Mouse (Mus musculus) hindbrain, embryonic 11.5 days (tissue): ENCODE results near the gene Dnaja4. TPM values are rescaled to one million over a fixed set of nuclear protein-coding genes. Genes with fewer than 3 reads are reported as not detected.
"Not testable (repeated sequence)": the region's sequence is repeated elsewhere in the genome, so short reads cannot be mapped to it uniquely, and the experiment has no call there.

Experiments used
- ATAC-seq: fragments of 200-750 bp; cut with Nextera tagmentation; 2 replicates; pipeline ENCODE4 v1.8.0; 2017; ENCODE audit warnings: mild to moderate bottlenecking, moderate TSS enrichment, moderate library complexity; ENCODE audit not compliant: low FRiP score
- DNase-seq: peaks from one replicate; pipeline ENCODE4 v3.0.0-alpha.2; 2015; ENCODE audit warnings: low spot score
- H3K27ac ChIP-seq: fragments of 300-500 bp; sonication (generic); 2 replicates; pipeline ENCODE4 v1.5.1; 2014; ENCODE audit warnings: mild to moderate bottlenecking, low read depth, low read length
- H3K27me3 ChIP-seq: fragments of 300-500 bp; sonication (generic); 2 replicates; pipeline ENCODE4 v1.6.1; 2014; ENCODE audit warnings: mild to moderate bottlenecking, low read length, moderate library complexity, mixed read lengths; ENCODE audit not compliant: control insufficient read depth, insufficient read depth
- H3K36me3 ChIP-seq: fragments of 300-500 bp; sonication (generic); 2 replicates; pipeline ENCODE4 v1.6.1; 2014; ENCODE audit warnings: mild to moderate bottlenecking, low read length, moderate library complexity, mixed read lengths; ENCODE audit not compliant: control insufficient read depth, insufficient read depth
- H3K4me1 ChIP-seq: fragments of 300-500 bp; sonication (generic); replicated peaks from 2 replicates; pipeline ENCODE4 v1.6.1; 2014; ENCODE audit warnings: low read length, mixed read lengths; ENCODE audit not compliant: control insufficient read depth, insufficient read depth
- H3K4me2 ChIP-seq: fragments of 300-500 bp; sonication (generic); replicated peaks from 2 replicates; pipeline ENCODE4 v1.6.1; 2014; ENCODE audit warnings: mild to moderate bottlenecking, low read depth, low read length
- H3K4me3 ChIP-seq: fragments of 300-500 bp; sonication (generic); 2 replicates; pipeline ENCODE4 v1.5.1; 2014; ENCODE audit warnings: low read depth, low read length
- H3K9ac ChIP-seq: fragments of 300-500 bp; sonication (generic); 2 replicates; pipeline ENCODE4 v1.6.1; 2014; ENCODE audit warnings: low read depth, low read length
- H3K9me3 ChIP-seq: fragments of 300-500 bp; sonication (generic); 2 replicates; pipeline ENCODE4 v1.6.1; 2016; ENCODE audit warnings: low read length; ENCODE audit not compliant: control insufficient read depth
- WGBS: fragments of 180-500 bp; shearing (Covaris S2); extraction: QIAGEN DNeasy Blood & Tissue Kit; methylation state at CpG from one replicate; pipeline ENCODE4 v1.1.7; 2014; 5-methylcytosine and 5-hydroxymethylcytosine counted together
- polyA plus RNA-seq: library from polyadenylated mRNA; unstranded; fragments of >200 nt; fragmentation: Nextera tagmentation; extraction: Ambion mirVana; gene quantifications from 2 replicates; pipeline ENCODE4 v1.2.1, GENCODE M21; 2014

Dnaja4 gene
- polyA plus RNA-seq, 1 experiment from 2014 or later, result 5.6 TPM

DNA sequence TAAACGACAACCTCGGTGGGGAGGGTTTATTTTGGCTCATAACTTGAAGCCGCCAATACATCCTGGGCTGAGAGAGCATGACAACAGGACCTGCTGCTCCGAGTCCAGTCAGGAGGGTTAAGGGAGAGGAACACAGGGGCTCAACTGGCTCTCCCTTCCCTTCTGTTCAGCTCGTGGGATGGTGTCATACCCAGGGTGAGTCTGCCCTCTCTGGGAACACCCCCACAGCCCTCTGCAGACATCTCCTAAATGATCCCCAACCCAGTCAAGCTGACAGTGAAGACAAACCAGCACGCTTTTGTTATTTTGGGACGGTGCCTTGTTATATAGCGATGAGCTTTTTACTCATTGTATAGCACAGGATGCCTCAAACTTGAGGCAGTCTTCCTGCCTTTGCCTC, 9.2 kb upstream of the Dnaja4 start:
- DNase-seq (no peak), ATAC-seq (no peak)
- H3K4me3 ChIP-seq, result no peak overlapping the region
- 0 out of 2 replicates have a peak, but pooled peaks cover 2% of the 10 kb centered on the region for H3K27me3 ChIP-seq
- H3K4me1 ChIP-seq, result no peaks in the 10 kb centered on the region
- WGBS, result 78% methylated on average over 8 of the region's 8 CpGs
- H3K9ac ChIP-seq, result no peak overlapping the region
- H3K4me2 ChIP-seq, result no peak overlapping the region
- no peaks in the 10 kb centered on the region for H3K9me3 ChIP-seq
- H3K27ac ChIP-seq, result no peak overlapping the region
- no peaks in the 10 kb centered on the region for H3K36me3 ChIP-seq

GRCm38 (mm10) chr9:54690697-54691096, 8.0 kb upstream of the Dnaja4 start:
- not testable (repeated sequence) for DNase-seq

GRCm38 (mm10) chr9:54691241-54691805, 7.3 kb upstream of the Dnaja4 start:
- ATAC-seq, H3K27ac ChIP-seq: not testable (repeated sequence)
- H3K9ac ChIP-seq, result peak overlapping the region; percentile 37; the same call in 1 of the 2 replicates

More at GRCm38 (mm10) chr9:54690697-54691096, 8.0 kb upstream of the Dnaja4 start:
- H3K36me3 ChIP-seq, H3K9me3 ChIP-seq, H3K27ac ChIP-seq, H3K9ac ChIP-seq, H3K27me3 ChIP-seq, H3K4me3 ChIP-seq, ATAC-seq, H3K4me1 ChIP-seq, H3K4me2 ChIP-seq: not testable (repeated sequence)
- WGBS, result 73% methylated on average over 2 of the region's 2 CpGs

GRCm38 (mm10) chr9:54699087-54699344, 343 bp downstream of the Dnaja4 start:
- Histone ChIP-seq H3K4me1 (no peaks in the 10 kb centered on the region), H3K27ac (no peak overlapping the region), H3K27me3 (peaks cover 27% of the 10 kb centered on the region), H3K9ac (peak overlapping the region; percentile 69), H3K4me2 (peak overlapping the region; percentile 94), H3K36me3 (no peaks in the 10 kb centered on the region), H3K4me3 (peak overlapping the region; percentile 63), H3K9me3 (no peaks in the 10 kb centered on the region)
- peak; percentile 54 for ATAC-seq
- WGBS, result 15% methylated on average over 16 of the region's 27 CpGs
- no peak for DNase-seq

More at GRCm38 (mm10) chr9:54691241-54691805, 7.3 kb upstream of the Dnaja4 start:
- WGBS, result 5% methylated on average over 30 of the region's 31 CpGs
- H3K27me3 ChIP-seq, H3K9me3 ChIP-seq, H3K36me3 ChIP-seq, H3K4me1 ChIP-seq: not testable (repeated sequence)
- H3K4me3 ChIP-seq, result peak overlapping the region; percentile 20
- DNase-seq, result peak; percentile 50
- peak overlapping the region; percentile 45 for H3K4me2 ChIP-seq

DNA sequence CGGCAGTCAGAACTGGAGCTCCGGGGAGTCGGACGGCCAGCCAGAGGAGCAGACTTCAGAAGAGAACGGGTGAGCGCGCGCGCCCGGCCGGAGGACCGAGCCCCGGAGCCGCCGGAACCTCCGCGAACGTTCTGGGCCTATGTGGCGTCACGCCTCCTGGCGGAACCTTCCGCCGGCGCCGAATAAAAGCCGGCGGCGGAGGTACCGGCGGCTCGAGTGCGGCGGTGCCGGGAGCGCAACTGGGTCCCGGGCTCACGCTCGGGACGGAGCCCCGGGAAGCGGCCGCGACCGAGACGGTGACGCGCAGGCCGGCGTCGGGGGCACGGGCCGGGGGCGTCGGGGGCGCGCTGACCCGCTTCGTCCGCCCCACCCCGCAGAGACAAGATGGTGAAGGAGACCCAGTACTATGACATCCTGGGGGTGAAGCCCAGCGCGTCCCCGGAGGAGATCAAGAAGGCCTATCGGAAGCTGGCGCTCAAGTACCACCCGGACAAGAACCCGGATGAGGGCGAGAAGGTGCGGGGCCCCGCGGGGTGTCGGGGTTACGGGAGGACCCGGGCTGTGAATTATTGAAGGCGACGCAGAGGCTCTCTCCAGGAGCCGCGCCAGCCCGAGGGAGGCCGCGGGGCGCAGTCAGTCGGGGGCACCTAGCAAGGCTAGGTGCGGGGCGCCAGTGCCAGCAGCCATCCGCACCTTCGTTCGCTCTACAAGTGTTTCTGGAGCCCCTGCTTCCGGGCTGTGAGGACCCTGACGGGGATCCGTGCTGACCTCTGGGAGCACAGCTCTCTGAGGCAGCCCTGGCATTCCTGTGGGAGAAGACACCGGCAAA, 886 bp downstream of the Dnaja4 start:
- no peaks in the 10 kb centered on the region for H3K9me3 ChIP-seq
- DNase-seq (peak; percentile 78), ATAC-seq (peak; percentile 67)
- peak overlapping the region; percentile 63 for H3K4me3 ChIP-seq
- H3K4me2 ChIP-seq, result peak overlapping the region; percentile 94
- H3K36me3 ChIP-seq, result no peaks in the 10 kb centered on the region
- 1% methylated on average over 81 of the region's 92 CpGs for WGBS
- H3K27me3 ChIP-seq, result peaks cover 27% of the 10 kb centered on the region
- H3K4me1 ChIP-seq, result no peaks in the 10 kb centered on the region
- H3K9ac ChIP-seq, result peak overlapping the region; percentile 69
- no peak overlapping the region for H3K27ac ChIP-seq

GRCm38 (mm10) chr9:54700174-54700475, 1.5 kb downstream of the Dnaja4 start:
- ATAC-seq (no peak), DNase-seq (no peak)
- Histone ChIP-seq H3K4me3 (peak overlapping the region; percentile 63), H3K27me3 (peaks cover 27% of the 10 kb centered on the region), H3K9ac (no peak overlapping the region; the same call in 1 of the 2 replicates), H3K27ac (no peak overlapping the region), H3K4me1 (no peaks in the 10 kb centered on the region), H3K36me3 (no peaks in the 10 kb centered on the region), H3K9me3 (no peaks in the 10 kb centered on the region), H3K4me2 (peak overlapping the region; percentile 94)
- 36% methylated on average over 9 of the region's 9 CpGs for WGBS

- DNase-seq (no peak), ATAC-seq (no peak)
- Histone ChIP-seq H3K4me2 (no peak overlapping the region), H3K4me1 (no peaks in the 10 kb centered on the region), H3K36me3 (no peaks in the 10 kb centered on the region), H3K27ac (no peak overlapping the region), H3K27me3 (peaks cover 27% of the 10 kb centered on the region), H3K9me3 (no peaks in the 10 kb centered on the region), H3K9ac (no peak overlapping the region), H3K4me3 (no peak overlapping the region)
- 77% methylated on average over 7 of the region's 7 CpGs for WGBS
Observed at GRCm38 (mm10) chr9:54700746-54701145, 2.1 kb downstream of the Dnaja4 start.

DNA sequence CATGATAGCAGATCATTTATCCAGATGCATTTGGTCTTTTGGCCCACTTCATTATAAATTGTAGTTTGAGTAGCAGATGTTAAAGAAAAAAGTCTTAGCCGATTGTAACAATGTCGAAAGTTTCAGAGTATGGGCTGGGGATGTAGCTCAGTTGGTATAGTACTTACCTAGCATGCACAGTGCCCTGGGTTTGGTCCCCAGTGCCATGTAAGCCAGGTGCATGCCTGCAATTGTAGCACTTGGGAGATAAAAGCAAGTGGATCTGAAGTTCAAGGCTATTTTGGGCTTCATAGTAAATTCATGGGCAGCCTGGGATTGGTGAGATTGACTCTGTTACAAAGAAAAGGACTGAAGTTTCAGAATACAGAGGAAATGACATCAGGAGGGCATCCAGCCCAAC, 3.9 kb downstream of the Dnaja4 start:
- no peak overlapping the region for H3K4me3 ChIP-seq
- DNase-seq, result no peak
- H3K27ac ChIP-seq, result no peak overlapping the region
- H3K4me2 ChIP-seq, result no peak overlapping the region
- H3K36me3 ChIP-seq, result no peaks in the 10 kb centered on the region
- no peak overlapping the region for H3K9ac ChIP-seq
- H3K27me3 ChIP-seq, result peaks cover 27% of the 10 kb centered on the region
- 66% methylated on average over 2 of the region's 2 CpGs for WGBS
- H3K4me1 ChIP-seq, result no peaks in the 10 kb centered on the region
- no peaks in the 10 kb centered on the region for H3K9me3 ChIP-seq
- no peak for ATAC-seq

DNA sequence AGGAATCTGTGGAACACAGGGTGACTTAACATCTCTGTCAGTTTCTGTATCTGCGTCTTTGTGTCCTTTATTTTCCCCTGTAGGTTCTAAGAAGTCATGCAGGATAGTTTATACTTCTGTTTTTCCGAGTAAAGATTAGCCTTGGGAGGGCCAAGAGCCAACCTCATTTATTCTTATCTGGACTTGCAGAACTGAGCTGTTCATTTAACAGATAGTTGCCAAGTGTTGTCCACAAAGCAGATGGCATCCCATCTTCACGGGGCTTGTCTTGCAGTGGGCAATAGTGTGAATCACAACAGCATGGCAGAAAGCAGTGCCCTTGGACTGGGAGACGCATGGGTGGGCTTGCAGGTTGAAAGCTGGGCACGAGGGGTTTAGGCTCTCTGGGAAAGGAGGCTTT, 5.7 kb downstream of the Dnaja4 start:
- ATAC-seq (no peak), DNase-seq (no peak)
- no peak overlapping the region for H3K4me3 ChIP-seq
- H3K9me3 ChIP-seq, result no peaks in the 10 kb centered on the region
- H3K36me3 ChIP-seq, result no peaks in the 10 kb centered on the region
- H3K27me3 ChIP-seq, result peaks cover 16% of the 10 kb centered on the region
- no peaks in the 10 kb centered on the region for H3K4me1 ChIP-seq
- H3K27ac ChIP-seq, result no peak overlapping the region
- no peak overlapping the region for H3K4me2 ChIP-seq
- WGBS, result 80% methylated on average over 5 of the region's 5 CpGs
- no peak overlapping the region for H3K9ac ChIP-seq
